Mouse (Mus musculus) intestine, embryonic 16.5 days (tissue): ENCODE data around the gene Gm15107. TPM values are rescaled to one million over a fixed set of nuclear protein-coding genes. Genes with fewer than 3 reads are reported as not detected.
"Not testable (repeated sequence)": the region's sequence is repeated elsewhere in the genome, so short reads cannot be mapped to it uniquely, and the experiment has no call there.

ENCODE experiments used
- ATAC-seq: fragments of 200-750 bp; cut with Nextera tagmentation; 2 replicates; pipeline ENCODE4 v1.8.0; 2017; ENCODE audit warnings: moderate TSS enrichment, moderate library complexity
- H3K27ac ChIP-seq: fragments of 300-500 bp; sonication (generic); 2 replicates; pipeline ENCODE4 v1.5.1; 2014; ENCODE audit warnings: mild to moderate bottlenecking, low read length
- H3K27me3 ChIP-seq: fragments of 300-500 bp; sonication (generic); replicated peaks from 2 replicates; pipeline ENCODE4 v1.6.1; 2014; ENCODE audit warnings: low read length, control low read depth, mixed read lengths; ENCODE audit not compliant: control insufficient read depth, insufficient read depth
- H3K36me3 ChIP-seq: fragments of 300-500 bp; sonication (generic); 2 replicates; pipeline ENCODE4 v1.6.1; 2014; ENCODE audit warnings: low read length, control low read depth; ENCODE audit not compliant: control insufficient read depth, insufficient read depth
- H3K4me1 ChIP-seq: fragments of 300-500 bp; sonication (generic); 2 replicates; pipeline ENCODE4 v1.6.1; 2014; ENCODE audit warnings: low read length, control low read depth, mixed read lengths; ENCODE audit not compliant: control insufficient read depth, insufficient read depth
- H3K4me2 ChIP-seq: fragments of 300-500 bp; sonication (generic); 2 replicates; pipeline ENCODE4 v1.6.1; 2014; ENCODE audit warnings: low read depth, low read length, control low read depth
- H3K4me3 ChIP-seq: fragments of 300-500 bp; sonication (generic); 2 replicates; pipeline ENCODE4 v1.5.1; 2014; ENCODE audit warnings: mild to moderate bottlenecking, low read length
- H3K9ac ChIP-seq: fragments of 300-500 bp; sonication (generic); 2 replicates; pipeline ENCODE4 v1.6.1; 2014; ENCODE audit warnings: low read depth, low read length
- H3K9me3 ChIP-seq: fragments of 300-500 bp; sonication (generic); 2 replicates; pipeline ENCODE4 v1.6.1; 2016; ENCODE audit warnings: low read length, control low read depth; ENCODE audit not compliant: control insufficient read depth
- WGBS: fragments of 180-500 bp; shearing (Covaris S2); extraction: QIAGEN DNeasy Blood & Tissue Kit; methylation state at CpG from one replicate; pipeline ENCODE4 v1.1.7; 2014; 5-methylcytosine and 5-hydroxymethylcytosine counted together
- polyA plus RNA-seq: library from polyadenylated mRNA; unstranded; fragments of >200 nt; fragmentation: Nextera tagmentation; extraction: Ambion mirVana; gene quantifications from 2 replicates; pipeline ENCODE4 v1.2.1, GENCODE M21; 2015

Gm15107 gene
- not detected in 2 replicates for polyA plus RNA-seq

DNA sequence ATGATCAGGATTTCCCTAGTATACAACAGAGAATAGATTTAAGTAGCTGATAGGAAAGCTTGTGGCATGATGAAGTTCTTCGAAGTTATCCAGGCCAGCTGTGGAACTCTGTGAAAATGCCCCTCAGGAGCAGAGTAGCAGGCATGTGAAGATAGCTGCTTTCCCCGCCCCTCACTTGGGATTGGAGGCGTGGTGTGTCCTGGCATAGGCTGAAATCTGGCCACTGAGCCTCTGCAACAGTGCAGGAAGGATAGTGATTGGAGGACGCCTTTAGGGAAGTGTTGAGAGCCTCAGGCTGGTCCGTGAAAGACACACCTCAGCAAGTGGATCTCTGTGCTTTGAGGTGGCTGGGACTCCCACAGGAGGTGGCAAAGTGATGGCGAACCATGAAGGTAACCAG is at the start of gene Gm15107:
Gene Gm15107 (plus strand): TSS at position 301 of the 400 bp plus-strand sequence.
- H3K9ac ChIP-seq, H3K4me2 ChIP-seq, ATAC-seq, H3K4me3 ChIP-seq, H3K36me3 ChIP-seq, H3K27me3 ChIP-seq, H3K9me3 ChIP-seq, H3K4me1 ChIP-seq, H3K27ac ChIP-seq: not testable (repeated sequence)
- WGBS, result 83% methylated on average over 1 of the region's 6 CpGs

Other genes with a start within 250 kb of the Gm15107 start
- gene Gm15080, start 187.7 kb upstream of the Gm15107 start, polyA plus RNA-seq, result not detected in 2 replicates